Mouse (Mus musculus) layer of hippocampus, adult 9-11 months (tissue): ENCODE results near the gene Etv5.

Experiments used
- DNase-seq: peaks from one replicate; pipeline ENCODE4 v3.0.0; 2022

Etv5 gene

DNA sequence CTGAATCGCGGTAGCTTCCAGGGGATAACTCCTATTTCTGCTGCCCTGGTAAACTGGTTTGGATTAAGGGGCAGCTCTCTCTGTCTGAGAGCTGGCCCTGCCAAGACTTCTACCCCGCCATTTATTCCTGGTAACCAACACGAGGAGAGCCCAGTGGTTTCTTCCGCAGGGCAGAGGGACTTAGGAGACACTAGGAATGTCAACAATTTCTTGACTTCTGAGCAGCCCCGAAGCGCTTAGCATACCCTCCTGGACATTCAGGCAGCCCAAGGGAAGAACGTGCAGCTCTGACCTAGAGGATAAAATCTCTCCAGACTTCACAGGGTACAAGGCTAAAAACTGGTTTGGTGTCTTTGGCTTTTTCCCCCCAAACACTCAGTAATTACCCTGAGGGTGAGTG lies 10.1 kb downstream of the Etv5 start:
- no peak for DNase-seq

DNA sequence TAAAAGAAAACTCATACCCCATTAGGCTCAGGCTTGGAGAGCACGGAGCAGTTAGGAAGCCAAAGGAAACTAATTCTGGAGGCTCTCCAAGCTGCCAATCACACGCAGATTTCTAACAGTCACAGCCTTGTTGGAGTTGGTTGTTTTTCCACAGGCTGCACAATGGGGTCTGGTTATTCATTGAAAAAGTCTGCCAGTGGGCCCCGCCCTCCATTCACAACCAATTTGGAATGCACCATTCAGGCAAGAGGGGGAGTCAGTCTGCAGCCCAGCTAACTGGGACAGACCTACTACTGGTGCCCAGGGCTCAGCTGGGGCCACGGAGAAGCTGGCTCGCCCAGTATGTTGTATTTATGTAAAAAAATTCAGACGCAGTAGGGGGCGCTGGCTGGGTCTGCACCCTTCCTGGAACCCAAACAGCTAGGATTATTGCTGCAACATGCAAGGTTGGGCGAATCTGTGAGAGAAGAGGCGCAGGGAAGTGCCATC lies 10.6 kb downstream of the Etv5 start:
- DNase-seq = peak; percentile 93

DNA sequence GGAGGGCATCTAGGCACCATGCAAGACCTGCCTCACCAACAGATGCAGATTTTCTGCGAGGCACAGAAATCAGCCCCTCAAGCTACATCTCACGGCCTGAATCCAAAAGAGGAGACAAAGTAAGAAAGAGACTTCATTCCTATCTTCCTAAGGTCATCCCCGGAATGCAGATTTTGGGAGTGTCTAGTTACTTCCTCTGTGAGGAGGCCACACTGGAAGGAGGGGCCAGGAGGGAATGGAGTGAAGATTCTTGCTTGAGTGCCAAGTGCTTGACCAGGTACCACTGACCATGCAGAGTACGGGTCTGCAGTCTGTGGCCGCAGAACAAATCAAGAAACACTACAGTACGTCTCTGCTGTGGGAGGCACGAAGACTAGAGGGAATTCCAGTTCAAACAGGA lies 12.7 kb downstream of the Etv5 start:
- no peak for DNase-seq

DNA sequence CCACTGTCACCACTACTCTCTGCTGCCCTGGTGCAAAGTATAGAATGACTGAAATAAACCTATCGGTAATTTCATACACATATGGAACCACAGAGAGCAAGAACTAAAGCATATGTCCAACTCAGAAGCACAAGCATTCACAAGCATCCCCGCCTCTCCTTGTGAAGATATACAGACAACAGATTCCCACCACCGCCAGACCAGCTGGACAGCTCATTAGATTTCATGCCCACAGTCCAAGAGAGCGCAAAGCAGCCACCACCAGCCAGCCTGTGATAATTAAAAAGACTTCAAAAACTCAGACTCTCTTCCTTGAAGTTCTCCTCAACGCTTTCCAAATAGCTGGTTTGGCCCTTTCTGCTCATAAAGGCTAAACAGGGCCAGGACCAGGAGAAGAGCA lies 17.3 kb downstream of the Etv5 start:
- no peak for DNase-seq

DNA sequence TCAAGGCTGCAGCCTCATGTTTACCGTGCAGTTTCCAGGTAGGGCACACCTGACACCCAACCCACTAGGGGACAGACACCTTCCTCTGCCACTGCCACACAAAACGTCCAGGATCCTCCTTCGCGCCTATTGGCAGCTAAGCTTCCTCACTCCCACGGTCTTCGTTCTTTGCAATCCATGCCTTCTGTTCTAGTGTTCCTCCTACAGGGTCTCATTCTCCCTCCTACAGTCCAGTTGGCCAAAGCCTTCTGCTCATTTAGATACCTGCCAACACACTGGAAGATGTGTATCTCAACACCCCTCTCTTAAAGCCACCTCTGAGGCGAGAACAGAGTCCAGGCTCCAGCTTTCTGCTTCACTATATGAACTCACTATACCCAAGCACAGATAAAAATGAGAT lies 21.6 kb downstream of the Etv5 start:
- peak; percentile 74 for DNase-seq

DNA sequence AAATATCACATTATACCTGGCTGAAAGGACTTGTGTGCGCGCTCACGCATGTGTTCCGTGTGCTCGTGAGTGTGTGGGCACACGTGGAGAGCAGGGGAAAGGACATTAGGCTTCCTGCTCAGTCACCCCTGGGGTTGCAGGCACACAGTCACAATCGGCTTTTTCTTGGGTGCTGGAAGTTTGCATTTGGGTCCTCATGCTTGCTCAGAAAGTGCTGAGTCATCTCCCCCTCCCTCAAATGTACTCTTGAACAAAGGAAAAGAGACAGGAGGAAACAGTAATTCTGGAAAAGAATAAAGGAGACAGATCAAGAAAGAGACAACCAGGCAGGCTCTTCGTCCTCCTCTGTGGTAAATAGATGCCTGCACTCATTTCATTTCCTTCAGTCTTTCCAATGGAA lies 22.5 kb downstream of the Etv5 start:
- DNase-seq = no peak

DNA sequence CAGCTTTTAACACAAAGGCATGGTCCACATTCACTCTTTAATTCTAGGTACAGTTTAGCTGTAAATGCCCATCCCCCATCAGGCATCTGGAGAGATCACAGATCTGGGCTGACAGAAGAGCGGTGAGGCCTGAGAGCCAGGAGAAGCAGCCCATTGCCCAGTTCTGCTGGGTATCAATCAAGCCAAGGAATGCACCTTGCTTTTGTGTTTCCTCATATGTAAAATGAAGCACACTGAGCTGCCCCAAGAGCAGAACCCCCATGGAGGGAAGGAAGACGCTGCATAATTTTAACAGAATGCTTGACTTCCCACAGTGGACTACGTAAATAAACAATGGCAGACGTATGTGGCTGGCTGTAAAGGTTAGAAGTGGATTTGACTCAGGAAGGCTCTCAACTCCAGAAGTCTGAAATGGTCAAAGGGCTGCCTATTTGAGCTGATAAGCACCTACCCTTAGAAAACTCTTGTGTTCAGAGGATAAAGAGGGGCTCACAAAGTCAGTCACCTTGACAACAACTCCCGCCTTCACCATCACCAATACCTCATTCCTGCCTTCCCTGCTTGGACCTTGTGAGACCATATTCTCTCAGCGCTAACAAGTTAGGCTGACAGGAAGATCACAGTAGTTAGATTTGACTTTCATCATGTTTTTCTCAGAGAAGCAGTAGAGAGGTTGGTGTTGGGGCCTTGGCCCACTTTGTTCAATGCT lies 23.2 kb downstream of the Etv5 start:
- DNase-seq = no peak

DNA sequence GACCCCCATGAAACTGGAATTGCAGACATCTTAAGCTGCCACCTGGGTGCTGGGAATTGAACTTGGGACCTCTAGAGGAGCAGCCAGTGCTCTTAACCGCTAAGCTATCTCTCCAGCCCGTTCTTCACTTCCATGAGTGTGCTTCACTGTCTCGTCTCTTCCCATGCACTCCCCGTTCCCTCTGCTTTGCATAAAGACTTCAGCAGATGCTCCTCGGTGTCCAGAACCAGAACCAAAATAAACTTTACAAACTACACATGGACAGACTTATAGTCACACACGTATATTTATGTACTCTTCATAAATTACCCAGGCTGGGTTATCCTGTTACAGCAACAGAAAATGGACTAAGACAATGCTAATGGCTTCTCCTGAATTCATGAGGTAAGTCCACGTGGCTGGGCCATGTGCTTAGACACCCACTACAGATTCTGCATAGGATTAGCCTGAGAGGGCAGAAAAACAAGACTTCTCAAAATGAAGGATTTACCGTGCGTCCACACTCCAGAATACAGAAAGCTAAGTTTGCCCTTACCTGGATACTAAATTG lies 25.2 kb downstream of the Etv5 start:
- DNase-seq = no peak

DNA sequence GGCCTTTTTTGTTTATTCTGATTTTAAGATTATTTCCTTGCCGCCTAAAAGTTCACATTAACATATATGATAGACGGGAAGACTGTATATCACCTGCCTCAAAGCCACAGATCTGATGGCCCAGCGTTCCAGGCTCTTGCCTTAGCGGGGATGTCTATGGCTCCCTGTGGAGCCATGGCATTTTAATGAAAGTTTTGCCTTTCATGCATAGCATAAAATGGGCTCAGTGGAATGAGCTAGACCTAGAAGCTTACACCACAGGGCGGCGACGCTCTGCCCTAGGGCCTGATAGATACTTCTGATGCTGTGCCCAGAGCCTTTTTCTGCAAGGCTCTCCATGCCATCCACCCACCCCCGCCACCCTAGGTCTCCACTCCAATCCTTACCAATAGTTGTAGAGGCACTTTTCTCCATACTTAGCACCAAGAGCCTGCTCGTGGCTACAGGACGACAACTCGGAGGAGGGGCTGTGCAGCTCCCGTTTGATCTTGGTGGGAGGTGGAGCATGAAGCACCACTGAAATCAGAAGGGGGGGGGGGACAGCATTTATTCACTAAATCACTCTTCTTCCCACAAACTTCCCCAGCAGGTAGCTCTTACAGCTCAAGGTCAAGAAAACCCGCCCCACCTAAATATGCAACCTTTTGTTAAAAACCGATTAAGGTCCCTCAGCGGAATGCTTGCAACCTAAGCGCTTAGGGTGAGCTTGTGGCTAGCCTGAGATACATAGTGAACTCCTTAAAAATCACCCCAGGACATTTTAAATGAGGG lies 26.9 kb downstream of the Etv5 start:
- DNase-seq = no peak

DNA sequence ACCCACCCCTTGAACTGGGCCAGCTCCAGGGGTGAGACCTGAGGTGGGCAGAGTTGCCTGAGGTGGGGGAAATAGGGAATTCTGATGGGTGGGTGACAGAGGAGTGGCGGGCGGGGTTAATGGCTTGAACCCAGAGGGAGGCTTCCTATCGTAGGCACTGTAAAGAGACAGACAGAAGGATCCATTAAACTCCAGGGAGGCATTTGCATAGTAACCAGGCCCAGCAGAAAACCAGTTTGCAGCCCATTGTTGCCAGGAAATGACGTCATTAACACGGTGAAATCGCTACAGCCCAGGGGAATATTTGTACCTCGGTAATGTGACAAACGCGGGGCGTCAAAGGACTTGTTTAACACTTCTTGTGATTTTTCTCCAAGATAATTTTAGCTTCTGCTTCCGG lies 27.8 kb downstream of the Etv5 start:
- peak; percentile 22 for DNase-seq

DNA sequence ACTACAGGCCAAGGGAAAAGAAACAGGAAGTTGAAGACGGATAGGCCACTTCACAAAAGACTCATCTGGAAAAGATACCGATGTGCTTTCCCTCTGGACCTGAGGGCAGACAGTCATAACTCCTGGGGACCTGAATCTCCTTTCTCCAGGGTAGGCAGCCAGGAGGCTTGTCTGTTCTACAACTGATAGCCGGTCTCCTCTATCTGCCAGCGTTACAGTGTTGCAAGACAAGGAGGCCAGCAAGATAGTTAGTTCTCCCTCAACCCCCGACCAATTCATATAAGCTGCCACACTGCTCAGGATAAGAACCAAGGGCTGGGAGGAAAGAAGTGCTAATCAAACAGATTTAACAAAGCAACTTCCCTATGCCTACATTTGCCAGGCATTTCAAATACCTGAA lies 29.5 kb downstream of the Etv5 start:
- DNase-seq = no peak

DNA sequence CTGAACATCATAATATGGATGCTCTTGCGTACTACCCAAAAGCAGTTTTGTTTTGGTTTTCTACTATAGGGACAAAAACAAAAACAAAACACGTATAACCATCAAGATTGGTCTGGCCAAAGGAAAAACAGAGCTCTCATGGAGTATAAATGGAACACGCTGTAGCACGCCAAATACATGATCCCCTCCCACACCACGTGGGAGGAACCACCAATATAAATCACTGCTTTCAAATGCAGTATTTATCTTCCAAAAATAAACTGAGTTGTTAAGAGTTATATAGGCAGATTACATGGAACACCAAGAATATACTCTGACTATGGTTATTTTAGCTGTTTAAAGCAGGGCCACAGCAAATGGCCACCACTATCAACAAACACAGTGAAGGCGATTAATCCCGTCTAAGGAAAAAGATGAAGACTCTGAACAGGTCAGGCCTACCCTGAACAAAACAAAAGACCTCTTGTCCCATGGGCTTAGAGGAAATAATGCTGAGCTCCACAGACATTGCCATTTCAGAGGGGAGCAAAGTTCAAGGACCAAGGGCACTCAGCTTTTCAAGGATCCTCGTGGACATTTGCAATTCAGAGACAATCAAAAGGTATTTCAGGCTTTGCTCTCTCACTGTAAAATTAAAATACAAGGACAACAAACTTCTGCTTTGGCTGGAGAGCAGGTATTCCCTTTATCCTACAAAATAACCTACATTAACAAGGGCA lies 30.7 kb downstream of the Etv5 start:
- DNase-seq = peak; percentile 22

DNA sequence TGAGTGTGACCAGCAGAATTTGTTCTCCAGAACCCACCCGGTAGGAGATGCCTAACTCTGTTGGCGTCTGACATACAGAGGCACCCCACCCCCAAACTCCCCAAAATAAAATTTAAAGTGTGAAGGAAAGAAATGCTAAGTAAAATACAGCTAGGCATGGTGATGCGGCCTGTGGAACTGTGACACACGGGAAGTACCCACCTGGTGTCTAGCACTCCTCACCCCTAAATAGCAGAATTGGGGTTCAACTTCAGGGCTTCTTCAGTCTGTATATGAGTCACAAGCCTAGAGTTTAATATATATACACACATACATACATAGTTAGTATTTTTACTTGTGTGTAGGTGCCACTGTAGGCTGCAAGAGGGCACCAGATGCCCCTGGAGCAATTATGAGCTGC lies 32.8 kb downstream of the Etv5 start:
- DNase-seq = no peak

DNA sequence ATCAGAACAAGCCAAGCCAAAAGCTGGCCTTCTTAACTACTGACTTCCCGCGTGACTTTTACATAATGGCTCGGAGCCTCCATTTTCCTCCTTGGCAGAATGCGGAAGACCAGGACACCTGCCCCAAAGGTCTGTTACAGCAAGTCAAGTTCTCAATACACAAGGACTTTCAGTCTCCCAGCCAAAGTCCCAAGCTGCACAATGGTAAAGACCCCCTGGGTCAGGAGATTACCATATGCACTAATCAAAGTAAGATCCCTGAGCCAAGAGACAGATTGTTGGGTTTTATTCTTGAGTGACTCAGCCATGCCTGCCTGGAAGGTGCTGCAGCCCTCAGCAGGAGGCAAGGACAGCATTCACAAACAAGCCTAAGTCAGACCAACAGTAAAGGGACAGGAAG lies 33.5 kb downstream of the Etv5 start:
- no peak for DNase-seq

DNA sequence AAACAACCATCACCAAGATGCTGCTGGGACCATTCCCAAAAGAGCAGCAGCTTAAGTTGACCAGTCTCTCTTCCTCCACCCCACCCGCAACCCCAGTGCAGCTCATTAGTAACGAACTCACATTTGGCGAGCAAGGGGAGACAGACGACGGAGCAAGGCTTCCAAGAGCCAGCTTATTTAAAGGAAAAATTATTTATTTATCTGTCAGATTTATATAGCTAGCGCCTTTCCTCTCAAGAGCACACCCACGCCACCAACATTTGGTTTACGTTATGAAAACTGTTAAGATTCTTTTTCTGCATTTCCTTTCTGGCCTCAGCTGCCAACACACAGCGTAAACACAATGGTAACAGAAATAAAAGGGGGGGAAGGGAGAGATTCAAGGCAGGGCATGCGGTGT lies 34.0 kb downstream of the Etv5 start:
- DNase-seq = no peak

DNA sequence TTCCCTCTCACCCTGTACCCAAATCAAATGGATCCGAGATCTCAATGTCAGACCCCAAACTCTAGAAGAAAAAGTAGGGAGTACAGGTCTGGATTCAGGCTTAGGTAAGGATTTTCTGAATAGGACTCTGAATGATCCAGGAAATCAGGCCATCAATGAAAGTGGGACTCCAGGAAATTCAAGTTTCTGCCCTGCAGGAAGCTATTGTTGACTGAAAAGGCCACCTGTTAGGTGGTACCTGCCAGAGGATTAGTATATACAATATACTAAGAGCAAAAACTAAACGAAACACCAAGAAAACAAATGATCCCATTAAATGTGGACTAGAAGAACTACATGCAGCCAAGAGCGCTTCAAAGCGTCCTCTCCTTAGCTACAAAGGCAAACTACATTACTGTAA lies 35.8 kb downstream of the Etv5 start:
- DNase-seq = no peak

DNA sequence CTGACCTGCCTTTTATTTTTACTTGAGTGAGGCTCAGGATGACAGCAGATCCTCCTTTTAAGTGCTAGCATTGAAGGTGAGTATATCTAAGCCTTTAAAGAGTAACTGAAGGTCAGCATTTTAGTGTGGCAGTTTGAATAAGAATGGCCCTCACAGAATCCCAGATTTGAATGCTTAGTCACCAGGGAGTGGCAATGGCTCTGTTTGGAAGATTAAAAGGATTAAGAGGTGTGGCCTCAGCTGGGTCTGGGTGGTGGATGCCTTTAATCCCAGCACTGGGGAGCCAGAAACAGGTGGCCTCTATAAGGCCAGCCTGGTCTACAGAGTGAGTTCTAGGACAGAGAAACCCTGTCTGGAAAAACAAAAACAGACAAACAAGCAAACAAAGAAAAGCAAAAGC lies 36.9 kb downstream of the Etv5 start:
- DNase-seq = no peak

DNA sequence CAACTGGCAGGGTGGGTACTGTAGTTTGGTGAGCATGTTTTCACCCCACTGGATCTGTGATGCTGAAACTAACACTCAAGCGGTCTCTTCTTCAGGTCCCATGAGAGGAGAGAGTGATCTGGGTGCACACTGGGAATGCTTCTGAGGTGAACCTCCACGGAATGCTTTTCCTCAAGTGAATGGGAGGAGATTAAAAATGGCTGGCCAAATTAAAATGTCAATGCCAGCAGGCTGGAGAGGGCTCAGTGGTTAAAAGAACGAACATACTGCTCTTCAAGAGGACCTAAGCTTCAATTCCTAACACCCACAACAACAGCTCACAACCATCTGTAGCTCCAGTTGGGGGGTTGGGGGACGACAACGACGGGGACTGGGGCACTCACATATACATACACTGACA lies 39.3 kb downstream of the Etv5 start:
- DNase-seq = no peak

DNA sequence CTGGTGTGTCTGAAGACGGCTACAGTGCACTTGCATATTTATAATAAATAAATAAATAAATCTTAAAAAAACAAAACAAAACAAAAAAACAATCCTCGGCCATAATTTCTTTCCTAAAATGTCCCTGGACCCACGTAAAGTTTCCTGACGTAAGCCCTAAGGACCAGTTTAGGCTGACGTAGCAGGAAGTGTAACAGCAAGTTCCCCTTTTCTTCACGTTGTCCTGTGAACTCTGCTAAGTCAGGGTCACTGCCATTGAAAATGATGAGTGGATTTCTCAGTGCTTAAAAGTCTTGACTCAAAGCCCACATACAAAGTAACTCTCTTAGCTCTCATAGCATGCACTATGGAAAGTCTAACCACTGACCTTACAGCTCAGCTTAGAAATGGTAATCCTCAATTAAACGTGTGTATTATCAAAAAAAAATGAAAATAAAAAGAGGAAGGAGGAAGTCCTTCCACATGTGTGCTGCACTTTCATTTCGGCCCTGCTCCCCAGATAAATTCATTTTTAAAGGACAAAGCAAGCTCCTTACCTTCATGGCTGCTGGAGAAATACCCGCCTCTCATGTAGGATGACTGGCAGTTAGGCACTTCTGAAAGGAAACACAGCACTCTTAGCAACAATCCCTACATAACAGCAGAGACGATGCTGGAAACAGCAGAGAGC lies 40.6 kb downstream of the Etv5 start:
- no peak for DNase-seq

DNA sequence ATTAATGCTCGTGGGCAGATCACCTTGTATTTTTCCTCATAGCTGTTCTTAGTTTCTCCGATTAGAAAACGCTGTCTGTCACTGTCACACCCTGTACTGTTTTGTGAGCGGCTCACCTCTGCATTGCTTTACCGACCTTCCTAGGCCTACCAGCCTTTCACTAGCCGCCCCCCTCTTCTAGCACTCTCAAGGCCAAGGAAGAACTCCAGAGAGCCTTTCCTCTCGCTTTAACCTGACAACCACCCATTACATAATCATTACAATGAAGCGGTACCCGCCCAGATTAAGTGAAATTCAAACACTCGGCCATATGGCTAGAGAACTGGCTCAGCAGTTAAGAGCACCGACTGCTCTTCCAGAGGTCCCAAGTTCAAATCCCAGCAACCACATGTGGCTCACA lies 41.2 kb downstream of the Etv5 start:
- DNase-seq = no peak

DNA sequence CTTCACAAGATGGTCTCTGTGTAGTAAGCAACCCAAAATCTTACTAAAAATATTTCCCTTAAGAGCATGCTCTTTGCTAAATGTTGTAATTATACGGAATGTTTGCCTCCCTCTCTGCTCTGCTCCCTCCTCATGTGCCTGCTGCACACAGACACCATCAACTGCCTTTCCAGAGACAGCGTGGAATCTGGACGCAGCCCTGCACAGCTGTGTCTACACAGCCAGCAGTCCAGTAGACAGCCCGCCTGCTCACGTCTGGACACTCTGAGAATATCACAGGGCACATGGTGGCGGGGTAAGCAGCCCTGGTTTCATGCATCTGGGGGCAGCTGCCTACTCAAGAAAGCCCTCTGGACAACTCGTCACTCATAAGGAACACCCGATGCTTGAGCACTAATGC lies 43.1 kb downstream of the Etv5 start:
- DNase-seq = no peak

DNA sequence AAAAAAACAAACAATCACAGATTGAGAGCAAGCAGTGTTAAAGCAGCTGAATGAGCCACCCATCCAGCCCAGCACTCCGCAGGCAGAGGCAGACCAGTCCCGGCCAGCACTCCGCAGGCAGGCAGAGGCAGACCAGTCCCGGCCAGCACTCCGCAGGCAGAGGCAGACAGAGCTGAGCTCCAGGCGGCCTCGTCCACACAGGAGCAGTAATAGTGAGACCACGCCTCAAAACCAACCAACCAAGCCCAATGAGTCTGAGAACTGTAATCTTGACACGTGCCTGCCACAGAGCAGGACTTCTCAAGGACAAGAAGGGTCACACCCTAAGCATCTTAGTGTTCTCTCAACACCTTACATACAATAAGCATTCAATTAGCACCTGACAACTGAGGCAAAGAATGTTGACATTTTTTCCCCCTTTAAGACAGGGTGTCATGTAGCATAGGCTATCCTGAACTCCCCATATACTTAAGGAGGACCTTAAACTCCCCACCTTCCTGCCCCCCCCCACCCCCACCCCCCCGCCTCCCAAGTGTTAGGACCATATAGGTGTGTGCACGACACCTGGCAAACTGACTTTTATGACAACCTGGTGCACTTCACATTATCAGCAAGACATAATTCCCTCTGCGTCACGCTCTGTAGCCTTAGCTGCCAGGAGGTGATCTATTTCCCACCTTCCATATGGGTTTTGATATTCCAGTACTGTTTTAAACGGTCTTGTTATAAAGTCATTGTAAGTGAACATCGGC lies 44.2 kb downstream of the Etv5 start:
- no peak for DNase-seq
